Mouse (Mus musculus) thymus, adult 2 months (tissue): Measurements from ENCODE around the gene 4933402J07Rik. TPM values are rescaled to one million over a fixed set of nuclear protein-coding genes. Genes with fewer than 3 reads are reported as not detected.

Experiments
- DNase-seq: peaks from one replicate; pipeline ENCODE4 v3.0.0; 2021
- H3K27ac ChIP-seq: fragments of 200-500 bp; 2 replicates; pipeline ENCODE4 v1.5.1; 2012; ENCODE audit warnings: low read length, control low read depth; ENCODE audit not compliant: control insufficient read depth, insufficient read depth
- H3K27me3 ChIP-seq: fragments of 200-500 bp; 2 replicates; pipeline ENCODE4 v1.6.1; 2012; ENCODE audit warnings: mild to moderate bottlenecking, low read length, moderate library complexity, mixed read lengths; ENCODE audit not compliant: control insufficient read depth, insufficient read depth
- H3K36me3 ChIP-seq: fragments of 200-500 bp; 2 replicates; pipeline ENCODE4 v1.6.1; 2012; ENCODE audit warnings: mild to moderate bottlenecking, low read length, moderate library complexity; ENCODE audit not compliant: control insufficient read depth, insufficient read depth
- H3K4me1 ChIP-seq: fragments of 200-500 bp; replicated peaks from 2 replicates; pipeline ENCODE4 v1.6.1; 2012; ENCODE audit warnings: low read length; ENCODE audit not compliant: control insufficient read depth, insufficient read depth
- H3K4me3 ChIP-seq: fragments of 200-500 bp; 2 replicates; pipeline ENCODE4 v1.5.1; 2012; ENCODE audit warnings: mild to moderate bottlenecking, low read length, control low read depth, moderate library complexity; ENCODE audit not compliant: control insufficient read depth, insufficient read depth
- CTCF ChIP-seq: fragments of 200-500 bp; IDR thresholded peaks from 2 replicates; pipeline ENCODE4 v1.5.1; 2012; ENCODE audit warnings: mild to moderate bottlenecking, control low read depth, low read length, moderate library complexity, borderline replicate concordance; ENCODE audit not compliant: control insufficient read depth, poor library complexity, insufficient read depth; ENCODE audit errors: extremely low read depth
- POLR2A ChIP-seq: fragments of 200-500 bp; IDR thresholded peaks from 2 replicates; pipeline ENCODE4 v1.6.1; 2012; ENCODE audit warnings: mild to moderate bottlenecking, low read length, control low read depth, moderate library complexity; ENCODE audit not compliant: control insufficient read depth, poor library complexity, insufficient read depth; ENCODE audit errors: extremely low read depth
- WGBS: fragments of 180-500 bp; shearing (Covaris S2); methylation state at CpG from one replicate; pipeline ENCODE4 v1.1.7; 2018; 5-methylcytosine and 5-hydroxymethylcytosine counted together
- polyA plus RNA-seq: library from polyadenylated mRNA; depleted of rRNA; stranded (reverse); fragments of >200 nt; gene quantifications from 2 replicates; pipeline ENCODE4 v1.2.3, GENCODE M21; 2012

4933402J07Rik gene
- polyA plus RNA-seq, 1 experiment, result not detected

DNA sequence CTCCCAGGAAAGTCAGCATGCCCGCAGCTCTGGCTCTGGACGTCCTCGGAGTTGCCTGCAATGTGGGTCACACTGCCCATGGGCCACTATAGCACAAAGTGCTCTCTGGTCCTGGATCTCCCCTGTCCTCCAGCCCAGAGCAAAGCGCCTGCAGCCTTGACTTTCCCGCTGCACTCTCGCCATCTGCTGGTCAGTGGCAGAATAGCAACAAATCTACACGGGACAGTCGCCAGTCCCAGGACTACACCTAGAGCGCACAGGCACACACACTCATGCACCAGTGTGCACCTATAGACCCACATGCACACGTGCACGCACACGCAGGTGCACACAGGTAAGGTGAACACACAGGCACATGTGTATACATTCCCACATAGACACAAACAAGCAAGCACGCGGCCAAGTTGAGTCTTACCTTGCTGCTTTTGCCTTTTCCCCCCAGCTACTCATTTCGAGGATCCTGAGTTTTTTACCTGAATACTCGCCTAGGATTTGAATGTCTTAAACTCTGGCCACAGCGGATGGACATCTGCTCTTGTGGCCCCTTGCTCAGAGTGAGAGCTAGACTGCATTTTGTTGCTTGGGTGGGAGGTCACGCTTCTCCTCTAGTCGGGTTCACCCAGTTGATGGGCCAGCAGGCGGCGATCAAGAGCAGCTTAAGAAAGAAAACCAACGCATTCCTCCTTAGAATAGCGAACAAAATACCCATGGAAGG lies 26.9 kb upstream of the 4933402J07Rik start:
- Histone ChIP-seq H3K27ac (no peak overlapping the region), H3K36me3 (no peaks in the 10 kb centered on the region), H3K4me3 (no peak overlapping the region), H3K27me3 (no peaks in the 10 kb centered on the region), H3K4me1 (no peaks in the 10 kb centered on the region)
- no peak for TF ChIP-seq POLR2A
- TF ChIP-seq CTCF, result peak; percentile 76
- DNase-seq, result peak; percentile 66
- WGBS, result 13% methylated on average over 23 of the region's 23 CpGs

GRCm38 (mm10) chr8:87539829-87540394 lies 23.7 kb upstream of the 4933402J07Rik start:
- Histone ChIP-seq H3K27me3 (no peaks in the 10 kb centered on the region), H3K36me3 (no peaks in the 10 kb centered on the region), H3K27ac (no peak overlapping the region), H3K4me1 (no peaks in the 10 kb centered on the region), H3K4me3 (no peak overlapping the region)
- no peak for DNase-seq
- TF ChIP-seq CTCF, result no peak
- TF ChIP-seq POLR2A, result no peak
- WGBS, result 48% methylated on average over 15 of the region's 15 CpGs

- Histone ChIP-seq H3K4me3 (no peak overlapping the region), H3K36me3 (no peaks in the 10 kb centered on the region), H3K27ac (no peak overlapping the region), H3K4me1 (no peaks in the 10 kb centered on the region), H3K27me3 (no peaks in the 10 kb centered on the region)
- DNase-seq, result no peak
- no peak for TF ChIP-seq POLR2A
- TF ChIP-seq CTCF, result no peak
- 79% methylated on average over 4 of the region's 4 CpGs for WGBS
These were observed 13.8 kb upstream of the 4933402J07Rik start for GRCm38 (mm10) chr8:87549881-87550280.

DNA sequence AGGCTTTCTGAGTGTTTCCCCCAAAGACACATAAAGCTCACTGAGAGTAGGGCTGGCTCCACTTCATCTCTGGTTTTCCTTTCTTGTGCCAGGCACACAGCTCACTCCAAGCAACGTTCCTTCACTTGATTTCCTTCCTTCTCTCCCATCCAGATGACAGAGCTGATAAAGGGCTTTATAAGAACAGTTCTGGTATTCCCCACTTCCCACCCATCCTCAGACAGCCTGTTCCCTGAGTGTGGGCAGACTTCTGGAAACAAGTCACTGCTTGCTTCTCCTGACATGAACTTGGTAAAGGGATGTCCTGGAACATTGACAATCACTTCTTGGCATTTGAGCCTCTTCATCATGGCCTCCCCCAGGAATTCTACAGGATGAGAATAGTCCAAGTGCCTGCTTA lies 10.9 kb upstream of the 4933402J07Rik start:
- Histone ChIP-seq H3K4me3 (no peak overlapping the region), H3K27me3 (no peaks in the 10 kb centered on the region), H3K4me1 (no peaks in the 10 kb centered on the region), H3K27ac (no peak overlapping the region), H3K36me3 (no peaks in the 10 kb centered on the region)
- TF ChIP-seq CTCF (no peak), POLR2A (no peak)
- WGBS, result 0% methylated on average over 1 of the region's 1 CpGs
- DNase-seq, result no peak

DNA sequence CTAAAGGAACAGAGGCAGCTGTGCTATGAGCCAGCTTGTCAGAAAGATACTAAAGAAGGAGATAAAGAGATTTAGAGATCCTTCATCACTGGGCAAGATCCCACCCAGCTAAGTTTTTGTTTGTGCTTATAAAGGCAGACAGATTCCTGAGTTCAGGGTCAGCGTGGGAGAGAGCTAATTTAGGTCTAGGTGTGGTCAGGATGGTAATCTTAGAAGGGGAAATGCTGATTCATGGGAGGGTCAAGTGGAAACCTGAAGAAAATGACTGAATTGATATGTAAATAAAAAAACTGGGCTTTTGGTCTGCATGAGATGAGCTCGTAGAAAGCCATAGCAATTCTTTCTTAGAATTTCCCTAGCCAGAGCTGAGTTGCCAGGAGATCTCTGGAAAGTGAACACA lies 2.9 kb upstream of the 4933402J07Rik start:
- TF ChIP-seq CTCF (no peak), POLR2A (no peak)
- H3K36me3 ChIP-seq, result no peaks in the 10 kb centered on the region
- no peaks in the 10 kb centered on the region for H3K27me3 ChIP-seq
- no peak overlapping the region for H3K4me3 ChIP-seq
- no peak for DNase-seq
- no peak overlapping the region for H3K27ac ChIP-seq
- WGBS, result 41% methylated on average over 2 of the region's 2 CpGs
- H3K4me1 ChIP-seq, result no peaks in the 10 kb centered on the region

DNA sequence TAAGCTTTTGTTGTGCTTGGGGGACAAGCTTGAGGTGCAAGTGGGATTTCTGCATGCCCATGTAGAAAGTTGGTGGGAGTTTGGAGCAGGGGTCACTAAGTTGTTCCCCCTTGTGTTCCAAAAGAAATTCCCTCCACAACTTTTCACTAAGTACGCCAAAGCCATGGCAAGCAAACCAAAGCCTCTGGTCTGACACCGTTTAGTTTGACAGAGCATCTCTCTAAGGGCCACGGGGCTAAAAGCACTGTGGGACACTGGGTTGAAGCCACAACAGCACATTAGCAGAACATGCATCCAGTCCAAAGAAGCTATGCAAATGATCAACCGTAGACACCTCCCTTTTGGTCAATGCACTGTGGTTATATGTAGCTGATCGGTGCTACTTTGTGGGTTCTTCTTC lies 5.5 kb downstream of the 4933402J07Rik start:
- H3K4me1 ChIP-seq, result no peaks in the 10 kb centered on the region
- H3K27me3 ChIP-seq, result no peaks in the 10 kb centered on the region
- no peak for DNase-seq
- no peaks in the 10 kb centered on the region for H3K36me3 ChIP-seq
- WGBS, result 76% methylated on average over 5 of the region's 5 CpGs
- H3K4me3 ChIP-seq, result no peak overlapping the region
- no peak overlapping the region for H3K27ac ChIP-seq
- no peak for TF ChIP-seq CTCF
